Mouse (Mus musculus): Measurements from ENCODE around the gene Fhad1. TPM values are rescaled to one million over a fixed set of nuclear protein-coding genes. Genes with fewer than 3 reads are reported as not detected.
"Not testable (repeated sequence)": the region's sequence is repeated elsewhere in the genome, so short reads cannot be mapped to it uniquely, and the experiment has no call there.

Gene Fhad1
- total RNA-seq, 2 experiments from 2014 or later = 6.4 to 6.7 TPM

GRCm38 (mm10) chr4:142045595-142046163 is 30.8 kb upstream of the Fhad1 start:
- DNase-seq (ENCODE audit: low spot score in 2 of 2) = peak in 1 of 2 experiments; percentile 6

GRCm38 (mm10) chr4:142044452-142044851 is 29.6 kb upstream of the Fhad1 start:
- peak in 1 of 2 experiments; percentile 34 for DNase-seq (ENCODE audit: low spot score in 2 of 2)

GRCm38 (mm10) chr4:142039662-142040353 is 24.9 kb upstream of the Fhad1 start:
- DNase-seq (ENCODE audit: low spot score in 2 of 2) = no peak

GRCm38 (mm10) chr4:142037897-142038296 is 23.0 kb upstream of the Fhad1 start:
- no peak for DNase-seq (ENCODE audit: low spot score in 2 of 2)

- DNase-seq (ENCODE audit: low spot score in 2 of 2) = no peak
These were observed 13.7 kb upstream of the Fhad1 start for GRCm38 (mm10) chr4:142028533-142028932.

- no peak for DNase-seq (ENCODE audit: low spot score in 2 of 2)
These were observed 12.1 kb upstream of the Fhad1 start for GRCm38 (mm10) chr4:142026965-142027364.

GRCm38 (mm10) chr4:142024536-142024935 is 9.7 kb upstream of the Fhad1 start:
- DNase-seq (ENCODE audit: low spot score in 2 of 2) = no peak

- no peak for DNase-seq (ENCODE audit: low spot score in 2 of 2)
These were observed 8.3 kb upstream of the Fhad1 start for GRCm38 (mm10) chr4:142023166-142023565.

GRCm38 (mm10) chr4:142017686-142018085 is 2.8 kb upstream of the Fhad1 start:
- DNase-seq (ENCODE audit: low spot score in 2 of 2) = no peak

- no peak for DNase-seq (ENCODE audit: low spot score in 2 of 2)
These were observed 3.6 kb downstream of the Fhad1 start for GRCm38 (mm10) chr4:142011236-142011635.

- no peak for DNase-seq (ENCODE audit: low spot score in 2 of 2)
These were observed 4.4 kb downstream of the Fhad1 start for GRCm38 (mm10) chr4:142010441-142010840.

- DNase-seq (ENCODE audit: low spot score in 2 of 2) = no peak
These were observed 6.7 kb downstream of the Fhad1 start for GRCm38 (mm10) chr4:142008206-142008605.

- DNase-seq (ENCODE audit: low spot score in 2 of 2) = no peak
These were observed 14.3 kb downstream of the Fhad1 start for GRCm38 (mm10) chr4:142000581-142000980.

GRCm38 (mm10) chr4:141999494-142000074 is 15.3 kb downstream of the Fhad1 start:
- no peak for DNase-seq (ENCODE audit: low spot score in 2 of 2)

GRCm38 (mm10) chr4:141998282-141998821 is 16.5 kb downstream of the Fhad1 start:
- DNase-seq (ENCODE audit: low spot score in 2 of 2) = no peak

GRCm38 (mm10) chr4:141996880-141997279 is 18.0 kb downstream of the Fhad1 start:
- DNase-seq (ENCODE audit: low spot score in 2 of 2) = no peak

GRCm38 (mm10) chr4:141996086-141996485 is 18.8 kb downstream of the Fhad1 start:
- no peak for DNase-seq (ENCODE audit: low spot score in 2 of 2)

GRCm38 (mm10) chr4:141994062-141994471 is 20.8 kb downstream of the Fhad1 start:
- DNase-seq (ENCODE audit: low spot score in 2 of 2) = not testable (repeated sequence)

- no peak for DNase-seq (ENCODE audit: low spot score in 2 of 2)
These were observed 21.4 kb downstream of the Fhad1 start for GRCm38 (mm10) chr4:141993347-141994061.

- DNase-seq (ENCODE audit: low spot score in 2 of 2) = no peak
These were observed 22.2 kb downstream of the Fhad1 start for GRCm38 (mm10) chr4:141992530-141993204.

GRCm38 (mm10) chr4:141988178-141988577 is 26.7 kb downstream of the Fhad1 start:
- DNase-seq (ENCODE audit: low spot score in 2 of 2) = no peak
